Mouse (Mus musculus): Measurements from ENCODE around the gene Limk2. TPM values are rescaled to one million over a fixed set of nuclear protein-coding genes. Genes with fewer than 3 reads are reported as not detected.

Limk2 gene
- total RNA-seq, 1 experiment, result 80.5 TPM

DNA sequence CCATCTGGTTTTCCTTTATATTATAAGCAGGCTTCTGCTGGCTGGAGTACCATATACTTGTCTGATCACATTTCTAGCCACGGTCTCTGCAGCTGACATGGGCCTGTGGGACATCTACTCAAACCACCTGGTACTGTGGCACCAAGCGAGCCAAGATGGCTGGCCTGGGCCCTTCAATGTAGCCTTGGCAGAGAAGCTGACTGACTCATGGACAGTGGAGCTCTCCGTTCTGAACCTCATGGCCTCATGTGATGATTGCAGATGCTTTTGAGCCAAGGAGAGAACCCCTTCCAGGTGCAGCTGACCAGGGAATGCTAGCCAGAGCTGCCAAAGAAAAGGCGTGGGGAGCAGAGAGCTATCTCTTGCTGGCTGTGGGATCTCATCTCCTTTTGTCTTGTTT is 103.2 kb downstream of the Limk2 start:
- peaks cover 69% of the 10 kb centered on the region for H3K36me3 ChIP-seq (ENCODE audit: control insufficient read depth, insufficient read depth, low read length, poor library complexity, severe bottlenecking)
- in situ Hi-C loops (cut with MboI; ENCODE audit: low sequenced_read_pairs in 2 of 2, unreplicated experiment in 2 of 2), result no loop called here

DNA sequence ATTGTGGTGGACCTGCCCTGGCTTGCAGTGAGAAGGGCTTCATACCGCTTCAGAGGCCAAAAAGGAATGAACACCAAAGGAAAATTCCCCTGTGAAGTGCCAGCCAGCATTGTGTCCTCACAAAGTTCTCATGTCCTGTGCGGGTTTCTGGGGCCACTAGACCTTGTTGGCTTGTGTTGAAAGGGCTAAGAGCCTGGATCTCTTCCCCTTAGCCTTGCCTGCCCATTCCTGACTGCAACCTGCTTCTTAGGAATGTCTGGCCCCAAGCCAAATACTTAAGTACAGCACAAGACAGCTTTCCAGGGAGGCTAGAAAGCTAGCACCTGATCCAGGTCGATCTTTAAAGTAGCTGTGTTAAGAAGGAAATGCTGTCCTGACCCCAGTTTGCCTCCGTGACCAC is 106.2 kb downstream of the Limk2 start:
- no peak overlapping the region for H3K9ac ChIP-seq (ENCODE audit: insufficient read depth, low read depth, low read length, poor library complexity, severe bottlenecking)
- no peak overlapping the region for H3K4me3 ChIP-seq (ENCODE audit: insufficient read depth in 1 of 2, low read depth in 1 of 2, low read length in 2 of 2, poor library complexity in 1 of 2, severe bottlenecking in 1 of 2)
- H3K27ac ChIP-seq (ENCODE audit: insufficient read depth, low read depth, low read length, poor library complexity, severe bottlenecking), result no peak overlapping the region
- DNase-seq (ENCODE audit: low read depth, low spot score), result no peak
- H3K4me1 ChIP-seq (ENCODE audit: control insufficient read depth in 2 of 2, insufficient read depth in 2 of 2, low read length in 2 of 2, poor library complexity in 1 of 2), result peaks cover 0 to 6% of the 10 kb centered on the region in 2 experiments; a peak in 1 of 4 replicates
- TF ChIP-seq CHD2 (IDR thresholded peaks at IDR 0.05; ENCODE audit: low read depth, low read length) (no peak), ZNF384 (IDR thresholded peaks at IDR 0.05; ENCODE audit: low read depth, low read length) (no peak), ZC3H11A (IDR thresholded peaks at IDR 0.05; ENCODE audit: borderline replicate concordance, low read depth, low read length) (no peak), MAFK (IDR thresholded peaks at IDR 0.05; ENCODE audit: insufficient read depth, low read depth, low read length) (no peak), HCFC1 (IDR thresholded peaks at IDR 0.05; ENCODE audit: borderline replicate concordance, insufficient read depth, low read length) (no peak)
- in situ Hi-C loops (cut with MboI; ENCODE audit: low sequenced_read_pairs in 2 of 2, unreplicated experiment in 2 of 2), result no loop called here
- H3K9me3 ChIP-seq (ENCODE audit: control insufficient read depth, insufficient read depth, low read depth, low read length), result no peaks in the 10 kb centered on the region
- H3K36me3 ChIP-seq (ENCODE audit: control insufficient read depth, insufficient read depth, low read length, poor library complexity, severe bottlenecking), result peaks cover 68% of the 10 kb centered on the region

More for the DNA sequence above, 103.2 kb downstream of the Limk2 start:
- H3K9me3 ChIP-seq (ENCODE audit: control insufficient read depth, insufficient read depth, low read depth, low read length), result no peaks in the 10 kb centered on the region
- DNase-seq (ENCODE audit: low read depth, low spot score), result no peak
- no peak overlapping the region for H3K27ac ChIP-seq (ENCODE audit: insufficient read depth, low read depth, low read length, poor library complexity, severe bottlenecking)
- peaks cover 0 to 3% of the 10 kb centered on the region in 2 experiments; a peak in 1 of 4 replicates for H3K4me1 ChIP-seq (ENCODE audit: control insufficient read depth in 2 of 2, insufficient read depth in 2 of 2, low read length in 2 of 2, poor library complexity in 1 of 2)
- TF ChIP-seq MAFK (IDR thresholded peaks at IDR 0.05; ENCODE audit: insufficient read depth, low read depth, low read length) (no peak), ZNF384 (IDR thresholded peaks at IDR 0.05; ENCODE audit: low read depth, low read length) (no peak), CHD2 (IDR thresholded peaks at IDR 0.05; ENCODE audit: low read depth, low read length) (no peak), HCFC1 (IDR thresholded peaks at IDR 0.05; ENCODE audit: borderline replicate concordance, insufficient read depth, low read length) (no peak), ZC3H11A (IDR thresholded peaks at IDR 0.05; ENCODE audit: borderline replicate concordance, low read depth, low read length) (no peak)
- H3K4me3 ChIP-seq (ENCODE audit: insufficient read depth in 1 of 2, low read depth in 1 of 2, low read length in 2 of 2, poor library complexity in 1 of 2, severe bottlenecking in 1 of 2), result no peak overlapping the region
- no peak overlapping the region for H3K9ac ChIP-seq (ENCODE audit: insufficient read depth, low read depth, low read length, poor library complexity, severe bottlenecking)

DNA sequence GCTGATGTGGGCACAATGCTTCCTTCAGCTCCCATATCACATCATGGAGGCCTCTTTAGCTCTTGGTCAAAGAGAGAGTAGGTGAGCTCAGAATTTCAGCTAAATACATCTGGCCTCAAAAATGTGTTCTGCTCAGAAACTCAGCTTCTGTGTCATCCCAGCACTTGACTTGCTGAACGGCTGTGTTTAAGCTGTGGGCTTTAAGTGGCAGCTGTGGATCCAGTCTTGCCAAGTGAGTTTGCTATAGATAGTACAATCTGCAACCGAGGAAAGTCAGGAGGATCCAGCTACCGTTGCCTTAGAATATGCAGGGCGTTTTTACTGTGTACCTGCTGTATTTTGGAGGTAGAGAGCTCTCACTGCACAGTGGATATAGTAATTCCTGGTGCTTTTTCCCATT is 106.6 kb downstream of the Limk2 start:
- H3K4me1 ChIP-seq (ENCODE audit: control insufficient read depth in 2 of 2, insufficient read depth in 2 of 2, low read length in 2 of 2, poor library complexity in 1 of 2), result peaks cover 0 to 6% of the 10 kb centered on the region in 2 experiments; a peak in 1 of 4 replicates
- DNase-seq (ENCODE audit: low read depth, low spot score), result no peak
- TF ChIP-seq ZC3H11A (IDR thresholded peaks at IDR 0.05; ENCODE audit: borderline replicate concordance, low read depth, low read length) (no peak), ZNF384 (IDR thresholded peaks at IDR 0.05; ENCODE audit: low read depth, low read length) (no peak), HCFC1 (IDR thresholded peaks at IDR 0.05; ENCODE audit: borderline replicate concordance, insufficient read depth, low read length) (no peak), MAFK (IDR thresholded peaks at IDR 0.05; ENCODE audit: insufficient read depth, low read depth, low read length) (no peak), CHD2 (IDR thresholded peaks at IDR 0.05; ENCODE audit: low read depth, low read length) (no peak)
- no peak overlapping the region for H3K4me3 ChIP-seq (ENCODE audit: insufficient read depth in 1 of 2, low read depth in 1 of 2, low read length in 2 of 2, poor library complexity in 1 of 2, severe bottlenecking in 1 of 2)
- peaks cover 68% of the 10 kb centered on the region for H3K36me3 ChIP-seq (ENCODE audit: control insufficient read depth, insufficient read depth, low read length, poor library complexity, severe bottlenecking)
- no peak overlapping the region for H3K9ac ChIP-seq (ENCODE audit: insufficient read depth, low read depth, low read length, poor library complexity, severe bottlenecking)
- H3K27ac ChIP-seq (ENCODE audit: insufficient read depth, low read depth, low read length, poor library complexity, severe bottlenecking), result no peak overlapping the region
- in situ Hi-C loops (cut with MboI; ENCODE audit: low sequenced_read_pairs in 2 of 2, unreplicated experiment in 2 of 2), result no loop called here
- H3K9me3 ChIP-seq (ENCODE audit: control insufficient read depth, insufficient read depth, low read depth, low read length), result no peaks in the 10 kb centered on the region

DNA sequence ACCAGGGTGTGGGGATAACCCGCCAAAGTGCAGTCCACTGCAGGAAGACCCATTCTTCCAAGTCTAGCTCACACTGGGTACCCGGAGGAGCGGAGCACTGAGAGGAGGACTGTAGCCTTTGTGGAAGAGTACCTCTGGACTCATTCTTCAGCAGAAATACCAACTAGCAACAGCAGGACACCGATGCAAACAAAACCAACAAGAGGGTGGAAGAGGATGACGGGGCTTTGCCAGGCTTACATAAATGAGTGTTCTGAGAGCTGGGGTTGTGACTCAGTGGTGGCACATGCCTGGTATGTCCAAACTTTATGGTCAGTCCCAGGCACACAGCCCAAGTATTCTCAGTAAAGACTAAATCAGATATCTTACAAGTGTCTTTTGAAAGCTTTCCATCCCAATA is 107.9 kb downstream of the Limk2 start:
- no peak overlapping the region for H3K9ac ChIP-seq (ENCODE audit: insufficient read depth, low read depth, low read length, poor library complexity, severe bottlenecking)
- in situ Hi-C loops (cut with MboI; ENCODE audit: low sequenced_read_pairs in 2 of 2, unreplicated experiment in 2 of 2), result no loop called here
- DNase-seq (ENCODE audit: low read depth, low spot score), result no peak
- no peak overlapping the region for H3K27ac ChIP-seq (ENCODE audit: insufficient read depth, low read depth, low read length, poor library complexity, severe bottlenecking)
- H3K4me3 ChIP-seq (ENCODE audit: insufficient read depth in 1 of 2, low read depth in 1 of 2, low read length in 2 of 2, poor library complexity in 1 of 2, severe bottlenecking in 1 of 2), result no peak overlapping the region
- H3K36me3 ChIP-seq (ENCODE audit: control insufficient read depth, insufficient read depth, low read length, poor library complexity, severe bottlenecking), result peaks cover 61% of the 10 kb centered on the region
- TF ChIP-seq CHD2 (IDR thresholded peaks at IDR 0.05; ENCODE audit: low read depth, low read length) (no peak), MAFK (IDR thresholded peaks at IDR 0.05; ENCODE audit: insufficient read depth, low read depth, low read length) (no peak), ZC3H11A (IDR thresholded peaks at IDR 0.05; ENCODE audit: borderline replicate concordance, low read depth, low read length) (no peak), HCFC1 (IDR thresholded peaks at IDR 0.05; ENCODE audit: borderline replicate concordance, insufficient read depth, low read length) (no peak), ZNF384 (IDR thresholded peaks at IDR 0.05; ENCODE audit: low read depth, low read length) (0 out of 2 replicates have a peak, but pooled peaks have one; percentile 17)
- H3K4me1 ChIP-seq (ENCODE audit: control insufficient read depth in 2 of 2, insufficient read depth in 2 of 2, low read length in 2 of 2, poor library complexity in 1 of 2), result peaks cover 0 to 6% of the 10 kb centered on the region in 2 experiments; a peak in 1 of 4 replicates
- H3K9me3 ChIP-seq (ENCODE audit: control insufficient read depth, insufficient read depth, low read depth, low read length), result no peaks in the 10 kb centered on the region
